Mouse (Mus musculus): ENCODE measurements around the gene Abcf2.
A peak's percentile ranks its signal among the peaks of the same experiment; 100 is the strongest.

DNA sequence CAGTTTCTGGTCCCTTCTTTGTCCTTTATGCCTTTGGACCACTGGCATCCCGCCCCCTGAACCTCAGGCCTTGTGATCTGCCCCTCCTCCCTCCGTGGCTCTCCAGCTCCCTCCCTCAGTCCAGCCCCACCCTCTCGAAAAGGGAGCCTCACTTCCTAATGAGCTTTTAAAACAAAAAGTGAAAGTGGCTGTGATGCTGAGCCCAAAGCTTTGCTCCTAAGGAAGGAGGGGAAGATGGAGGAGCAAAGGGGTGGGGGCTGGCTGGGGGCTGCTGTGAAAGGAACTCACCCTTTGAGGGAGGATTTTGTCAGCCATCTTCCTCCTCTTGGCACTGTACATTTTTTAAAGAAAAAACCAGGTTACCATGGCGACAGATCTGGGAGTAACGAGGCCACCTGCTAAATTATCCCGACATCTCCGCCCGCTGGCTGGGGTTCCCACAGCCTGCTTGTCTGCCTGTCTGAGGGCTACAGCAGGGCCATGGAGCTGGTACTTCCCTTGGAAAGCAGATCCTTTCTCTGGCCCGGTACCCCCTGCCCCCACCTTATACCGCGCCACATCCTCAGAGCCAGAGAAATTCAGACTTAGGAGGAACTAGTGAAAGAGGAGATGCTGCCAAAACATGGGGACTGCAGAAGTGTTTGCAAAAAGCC, 19.4 kb upstream of the Abcf2 start:
- TF ChIP-seq CTCF (IDR thresholded peaks at IDR 0.05; ENCODE audit: extremely low read depth, insufficient read depth, low read length) = no peak
- peak; percentile 41; the same call in 1 of the 2 replicates for TF ChIP-seq POLR2A (IDR thresholded peaks at IDR 0.05; ENCODE audit: extremely low read depth, insufficient read depth, low read length)

Data from cortical plate, adult 2 months (tissue).